Mouse (Mus musculus) cerebellum, adult 9-11 months (tissue): ENCODE measurements around the gene Prkaa2.

Experiments used
- DNase-seq: peaks from one replicate; pipeline ENCODE4 v3.0.0; 2022

The Prkaa2 gene

GRCm38 (mm10) chr4:105109199-105109989, at the start of gene Prkaa2:
Prkaa2 (minus strand) TSS chr4:105109890.
- DNase-seq, result peak; percentile 78

DNA sequence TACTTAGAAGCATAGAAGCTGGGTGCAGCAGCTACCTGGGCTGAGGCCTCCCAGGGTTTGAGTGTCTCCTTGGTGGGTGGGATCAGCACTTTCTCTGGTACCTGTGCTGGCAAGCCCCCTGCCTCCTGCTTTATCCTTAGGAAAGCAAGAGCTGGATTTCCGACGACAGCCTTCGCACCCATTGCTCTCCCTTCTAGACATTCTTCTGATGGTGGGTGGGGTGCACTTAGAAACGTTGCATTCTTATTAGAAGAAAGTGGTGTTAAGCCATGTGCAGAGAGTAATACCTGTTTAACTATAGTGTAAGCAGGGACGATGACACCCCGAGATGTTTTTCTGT, 49.8 kb upstream of the Prkaa2 start:
- no peak for DNase-seq

DNA sequence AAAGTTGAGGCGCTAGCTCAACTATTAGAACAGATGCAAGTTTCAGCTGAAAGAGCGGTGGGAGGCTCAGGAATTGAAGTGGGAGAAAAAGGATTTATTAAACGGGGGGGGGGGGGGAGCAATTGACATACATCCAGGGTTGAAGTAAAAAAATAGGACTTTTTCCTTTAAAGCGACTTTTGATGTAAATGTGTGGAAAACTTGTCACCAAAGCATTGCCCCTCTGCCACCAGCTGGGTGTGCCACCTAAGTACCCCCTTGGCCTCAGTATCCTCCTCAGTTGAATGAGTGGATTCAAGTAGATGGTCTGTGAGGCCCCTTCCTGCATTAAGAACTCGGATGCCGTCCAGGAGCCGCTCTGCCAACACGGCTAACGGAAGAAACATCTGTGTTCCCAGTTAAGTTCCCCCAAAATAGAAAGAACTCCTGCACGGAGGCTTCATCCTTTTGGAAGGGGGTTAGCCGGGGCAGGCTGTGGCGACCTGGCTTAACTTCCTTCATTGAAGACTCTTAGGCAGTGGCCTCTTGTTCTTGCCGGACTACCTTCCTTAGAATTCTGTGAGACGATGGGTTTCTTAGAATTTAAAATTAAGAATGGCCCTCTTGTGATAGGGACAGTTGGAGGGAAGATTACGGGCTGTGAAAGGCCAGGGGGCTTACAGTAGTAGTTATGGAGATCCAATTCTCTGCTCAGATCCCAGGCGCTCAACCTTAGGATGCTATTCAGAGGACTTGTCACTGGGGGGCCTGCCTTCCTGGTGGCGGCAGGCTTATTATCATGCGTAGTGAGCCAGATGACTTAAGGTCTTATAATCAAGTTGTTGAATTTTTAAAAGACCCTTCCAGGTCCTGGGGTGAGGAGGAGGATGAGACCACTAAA, 49.2 kb upstream of the Prkaa2 start:
- no peak for DNase-seq

DNA sequence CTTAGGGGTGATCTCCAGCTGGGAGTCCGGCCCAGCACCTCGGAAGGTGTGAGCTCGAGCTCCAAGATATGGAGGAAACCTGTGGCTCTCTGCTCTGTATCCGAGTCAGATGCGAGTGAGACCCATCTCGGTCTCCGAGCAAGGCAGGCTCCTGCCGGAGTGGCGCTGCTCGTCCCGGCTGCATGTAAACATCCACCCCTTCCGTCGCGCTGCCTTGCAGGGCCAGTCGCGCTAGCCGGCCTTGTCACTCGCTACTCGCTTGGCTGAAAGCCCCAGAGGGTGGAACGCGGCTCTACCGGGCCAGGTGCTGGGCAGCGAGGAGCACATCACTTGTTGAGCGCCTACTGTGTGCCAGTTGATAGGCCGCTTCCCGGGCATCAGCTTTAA, 48.5 kb upstream of the Prkaa2 start:
- DNase-seq, result peak; percentile 34

DNA sequence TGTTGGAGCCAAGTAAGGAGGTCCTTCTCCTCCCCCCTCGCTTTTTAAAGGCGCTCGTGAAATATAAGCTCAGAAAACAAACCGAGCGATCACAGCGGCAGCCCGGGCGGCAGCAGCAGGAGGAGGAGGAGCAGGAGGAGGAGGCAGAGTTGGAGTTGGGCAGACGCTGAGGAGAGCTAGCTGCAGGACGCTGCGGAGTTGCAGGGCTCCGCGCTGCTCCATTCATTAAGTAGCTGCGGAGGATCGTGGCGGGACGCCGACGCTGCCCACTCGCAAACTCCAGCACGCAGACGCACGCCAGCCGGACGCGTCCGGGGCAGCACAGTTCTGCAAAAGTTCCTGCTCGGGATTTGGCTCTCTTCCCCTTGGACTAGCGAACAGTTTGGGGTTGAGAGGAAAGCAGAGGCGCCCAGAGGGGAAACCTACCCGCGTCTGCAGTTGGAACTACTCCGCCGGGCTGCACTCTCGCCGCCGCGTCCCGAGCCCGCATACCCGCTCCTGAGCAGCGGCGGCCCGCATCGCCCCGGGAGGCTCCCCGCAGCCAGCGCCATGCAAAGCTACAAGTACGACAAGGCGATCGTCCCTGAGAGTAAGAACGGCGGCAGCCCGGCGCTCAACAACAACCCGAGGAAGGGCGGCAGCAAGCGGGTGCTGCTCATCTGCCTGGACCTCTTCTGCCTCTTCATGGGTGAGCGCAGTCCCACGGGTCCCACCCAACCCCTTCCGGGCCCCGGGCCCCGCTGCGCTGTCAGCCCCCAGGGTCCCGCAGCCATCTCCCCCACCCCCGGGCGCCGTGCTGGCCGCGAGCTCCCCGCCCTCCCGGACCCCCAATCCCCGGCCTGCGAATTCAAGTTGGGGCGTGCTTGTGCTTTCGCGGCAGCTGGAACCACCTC, 47.8 kb upstream of the Prkaa2 start, which contains the start of gene Plpp3:
Gene Plpp3 (plus strand): TSS at position 72 of the 893 bp plus-strand sequence.
- DNase-seq, result peak; percentile 43

- DNase-seq, result no peak
Observed at GRCm38 (mm10) chr4:105156955-105157275, 47.2 kb upstream of the Prkaa2 start.

GRCm38 (mm10) chr4:105156281-105156680, 46.6 kb upstream of the Prkaa2 start:
- no peak for DNase-seq

DNA sequence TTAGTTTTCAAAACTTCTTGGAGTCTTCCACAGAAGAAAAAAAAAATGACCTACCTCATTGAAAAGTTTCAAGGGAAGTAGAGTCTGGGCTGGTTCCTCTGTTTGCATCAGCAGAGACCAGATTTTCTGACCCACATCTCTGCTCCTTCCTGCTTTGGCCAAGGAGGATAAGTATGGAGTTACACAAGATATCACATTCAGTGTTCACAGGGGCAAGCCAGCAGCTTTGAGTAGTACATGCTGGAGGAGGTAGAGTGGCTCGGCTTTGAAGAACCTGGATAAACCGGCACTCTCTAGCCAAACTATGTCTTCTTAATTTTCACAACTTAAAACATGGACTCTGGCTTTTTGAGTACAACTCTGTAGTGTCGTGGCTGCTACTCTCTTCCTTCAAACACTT, 43.5 kb upstream of the Prkaa2 start:
- no peak for DNase-seq

- peak; percentile 33 for DNase-seq
Observed at GRCm38 (mm10) chr4:105151911-105152690, 42.4 kb upstream of the Prkaa2 start.

DNA sequence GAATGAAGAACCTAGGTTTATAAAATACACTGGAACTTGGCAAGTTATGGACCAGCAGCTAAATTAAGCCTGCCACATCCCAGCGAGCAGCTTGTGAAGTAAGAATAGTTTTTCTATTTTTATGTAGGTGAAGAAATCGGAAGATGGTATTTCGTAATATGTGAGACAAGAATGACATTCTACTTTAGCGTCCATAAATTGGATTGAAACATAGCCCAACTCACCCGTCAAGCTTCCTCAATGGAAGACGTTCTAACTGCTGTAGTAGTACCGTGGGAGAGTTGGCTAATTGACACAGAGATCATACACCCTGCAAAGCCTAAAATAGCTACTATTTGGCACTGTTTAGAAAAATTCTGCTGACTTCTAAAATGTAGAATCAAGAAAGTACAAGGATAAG, 39.8 kb upstream of the Prkaa2 start:
- DNase-seq, result no peak

GRCm38 (mm10) chr4:105133350-105134050, 23.8 kb upstream of the Prkaa2 start:
- no peak for DNase-seq

DNA sequence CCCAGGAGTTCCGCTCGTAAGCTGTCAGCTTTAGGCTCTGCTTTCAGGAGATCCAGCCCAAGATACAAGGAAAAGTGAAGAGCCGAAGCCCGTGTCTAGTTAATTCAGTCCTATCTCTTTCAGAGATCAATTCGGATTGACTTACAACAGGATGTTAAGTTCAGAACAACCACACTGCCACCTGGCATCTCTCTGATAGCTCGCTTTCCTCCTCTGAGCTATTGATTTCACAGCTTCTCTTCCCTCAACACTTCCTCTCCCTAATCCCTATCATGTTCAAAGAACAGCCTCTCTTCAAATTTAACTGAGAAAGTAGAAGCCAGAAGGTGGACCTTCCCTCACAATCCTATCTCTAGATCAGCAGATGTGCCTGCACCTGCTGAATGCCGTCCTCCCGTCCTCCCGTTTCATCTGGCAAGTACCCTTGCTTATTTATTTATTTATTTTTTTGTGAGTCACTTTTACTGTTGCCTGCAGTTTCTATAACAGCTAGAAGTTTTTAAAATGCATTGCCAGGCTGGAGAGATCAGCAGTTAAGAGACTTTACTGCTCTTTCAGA, 22.1 kb upstream of the Prkaa2 start:
- DNase-seq, result no peak

GRCm38 (mm10) chr4:105129212-105129611, 19.5 kb upstream of the Prkaa2 start:
- no peak for DNase-seq

DNA sequence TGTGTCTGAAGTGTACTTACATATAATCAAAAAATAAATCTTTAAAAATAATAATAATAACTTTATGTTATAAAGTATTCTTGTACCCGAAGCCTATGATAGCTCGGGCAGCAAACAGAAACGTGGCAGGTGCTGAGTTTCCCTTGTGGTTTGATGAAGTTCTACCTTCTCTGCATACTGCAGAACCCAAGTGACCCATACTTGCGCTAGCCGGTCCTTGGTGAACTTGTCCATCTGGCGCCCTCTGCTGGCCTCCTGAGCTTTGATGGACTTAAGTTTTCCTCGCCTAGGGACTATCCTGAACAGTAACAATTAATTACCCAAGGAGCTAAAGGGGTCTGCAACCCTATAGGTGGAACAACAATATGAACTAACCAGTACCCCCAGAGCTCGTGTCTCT, 12.7 kb upstream of the Prkaa2 start:
- DNase-seq, result peak; percentile 59

- no peak for DNase-seq
Observed at GRCm38 (mm10) chr4:105121081-105121480, 11.4 kb upstream of the Prkaa2 start.

GRCm38 (mm10) chr4:105113468-105113867, 3.8 kb upstream of the Prkaa2 start:
- DNase-seq, result no peak

- no peak for DNase-seq
Observed at GRCm38 (mm10) chr4:105113042-105113441, 3.4 kb upstream of the Prkaa2 start.

DNA sequence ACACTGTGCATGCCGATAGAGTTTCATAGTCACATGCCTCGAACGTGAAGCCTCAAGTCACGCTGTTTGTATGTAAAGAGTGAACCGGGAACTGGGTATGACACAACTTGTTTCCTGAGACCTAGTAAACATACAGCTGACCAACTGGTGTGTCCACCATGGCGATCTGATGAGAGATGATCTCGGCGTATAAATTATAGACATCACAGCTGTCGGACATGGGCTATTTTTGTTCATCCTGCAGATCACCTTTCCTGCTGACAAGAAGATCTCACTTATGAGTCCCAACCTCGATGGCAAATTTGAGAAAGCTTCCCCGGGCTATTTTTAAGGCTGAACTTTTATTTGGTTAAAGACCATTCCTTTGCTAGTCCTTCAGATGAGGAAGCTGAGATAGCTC, 2.1 kb upstream of the Prkaa2 start:
- DNase-seq, result no peak

DNA sequence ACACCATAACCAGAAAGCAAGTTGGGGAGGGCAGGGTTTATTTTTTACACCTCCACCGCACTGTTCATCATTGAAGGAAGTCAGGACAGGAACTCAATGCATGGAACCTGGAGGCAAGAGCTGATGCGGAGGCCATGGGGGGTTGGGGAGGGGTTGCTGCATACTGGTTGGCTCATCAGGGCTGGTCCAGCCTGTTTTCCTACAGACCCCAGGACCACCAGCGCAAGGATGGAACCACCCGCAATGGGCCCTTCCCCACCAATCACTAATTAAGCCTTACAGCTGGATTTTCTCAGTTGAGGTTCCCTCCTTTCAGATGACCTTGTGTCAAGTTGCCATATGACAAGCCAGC, 970 bp upstream of the Prkaa2 start:
- DNase-seq, result peak; percentile 66

DNA sequence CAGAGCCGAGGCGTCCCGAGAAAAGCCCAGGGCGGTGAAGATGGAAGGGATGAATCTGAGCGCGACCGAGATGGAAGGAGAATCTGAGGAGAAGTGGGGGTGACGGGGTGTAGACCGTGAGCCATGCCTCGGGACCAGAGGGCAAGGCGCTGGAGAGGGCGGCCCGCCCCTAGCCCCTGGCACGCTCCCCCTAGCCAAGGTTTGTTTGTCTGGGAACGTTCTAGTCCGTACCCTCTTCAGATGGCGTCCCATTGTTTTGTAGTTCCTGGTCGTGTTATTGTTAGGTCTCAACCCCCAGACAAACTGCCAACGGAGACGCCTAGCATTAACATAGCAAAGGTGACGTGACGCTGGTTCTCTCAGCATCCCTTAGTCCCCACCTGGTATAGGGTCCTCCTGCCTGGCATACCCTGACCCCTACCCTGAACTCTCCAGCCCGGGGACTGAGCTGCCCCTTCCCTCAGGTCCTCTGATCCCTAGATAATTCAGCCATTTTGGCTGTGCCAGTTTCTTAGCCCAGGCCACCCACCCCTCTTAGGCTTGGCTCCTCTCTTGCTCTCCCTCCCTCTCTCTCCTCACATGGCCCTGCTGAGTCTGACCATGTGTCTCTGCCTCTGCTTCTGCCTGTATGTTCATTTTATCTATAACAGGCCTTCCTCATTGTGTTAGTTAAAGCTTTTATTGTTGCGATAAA, 447 bp upstream of the Prkaa2 start:
- peak; percentile 84 for DNase-seq
